Mouse (Mus musculus) adrenal gland, postnatal 36 days (tissue): Measurements from ENCODE around the gene Dhx36. TPM values are rescaled to one million over a fixed set of nuclear protein-coding genes. Genes with fewer than 3 reads are reported as not detected.

ENCODE experiments used
- DNase-seq, 2 experiments: peaks; one replicate each; pipeline ENCODE4 v3.0.0; 2021; ENCODE audit warnings: mixed read lengths in 1 of 2
- long read RNA-seq, 2 experiments: library from polyadenylated mRNA; stranded (forward); transcript quantifications; one replicate each; pipeline ENCODE4 v2.0.0; 2021; ENCODE audit warnings: borderline sequencing depth in 2 of 2
- total RNA-seq, 2 experiments: library from RNA; stranded (reverse); gene quantifications; 2 replicates each; pipeline ENCODE4 v1.2.3; 2021

Gene Dhx36
- 10 to 100 TPM; 35.7 to 36.1 TPM for total RNA-seq
- long read RNA-seq, experiment 1, full-length matches to known transcripts, result 22 of 63 reads
- long read RNA-seq, experiment 1, partial matches to known transcripts, result 39 of 63 reads
- long read RNA-seq, experiment 1, other reads (novel, unspliced or antisense), result 2 of 63 reads
- long read RNA-seq, experiment 2, full-length matches to known transcripts, result 4 of 5 reads
- long read RNA-seq, experiment 2, partial matches to known transcripts, result 1 of 5 reads
- long read RNA-seq, experiment 2, other reads (novel, unspliced or antisense), result 0 of 5 reads

- DNase-seq, result peak; percentile 97 to 98
Measured at GRCm38 (mm10) chr3:62506488-62507205, at the start of gene Dhx36. TSS of gene Dhx36 (minus strand) at chr3:62507004.

- DNase-seq, result no peak
Measured at GRCm38 (mm10) chr3:62527593-62527992, 20.8 kb upstream of the Dhx36 start.

GRCm38 (mm10) chr3:62527160-62527559, 20.4 kb upstream of the Dhx36 start:
- DNase-seq, result no peak

- DNase-seq, result no peak
Measured at GRCm38 (mm10) chr3:62507206-62507647, 423 bp upstream of the Dhx36 start.

- DNase-seq, result no peak
Measured at GRCm38 (mm10) chr3:62505166-62505900, 1.5 kb downstream of the Dhx36 start.

GRCm38 (mm10) chr3:62499327-62499726, 7.5 kb downstream of the Dhx36 start:
- no peak for DNase-seq

- DNase-seq, result no peak
Measured at GRCm38 (mm10) chr3:62492568-62492967, 14.2 kb downstream of the Dhx36 start.

GRCm38 (mm10) chr3:62484340-62484739, 22.5 kb downstream of the Dhx36 start:
- DNase-seq, result no peak

GRCm38 (mm10) chr3:62470179-62470578, 36.6 kb downstream of the Dhx36 start:
- DNase-seq, result no peak

GRCm38 (mm10) chr3:62464276-62464675, 42.5 kb downstream of the Dhx36 start:
- DNase-seq, result no peak

GRCm38 (mm10) chr3:62459483-62459882, 47.3 kb downstream of the Dhx36 start:
- DNase-seq, result no peak

GRCm38 (mm10) chr3:62458284-62459013, 48.4 kb downstream of the Dhx36 start:
- DNase-seq, result peak; percentile 60 to 76

GRCm38 (mm10) chr3:62455854-62456253, 51.0 kb downstream of the Dhx36 start:
- no peak for DNase-seq

- no peak for DNase-seq
Measured at GRCm38 (mm10) chr3:62454096-62454495, 52.7 kb downstream of the Dhx36 start.

GRCm38 (mm10) chr3:62452961-62453360, 53.8 kb downstream of the Dhx36 start:
- no peak for DNase-seq

GRCm38 (mm10) chr3:62449871-62450496, 56.8 kb downstream of the Dhx36 start:
- no peak for DNase-seq

GRCm38 (mm10) chr3:62447151-62447550, 59.7 kb downstream of the Dhx36 start:
- no peak for DNase-seq

- DNase-seq, result no peak
Measured at GRCm38 (mm10) chr3:62446271-62446670, 60.5 kb downstream of the Dhx36 start.

- no peak for DNase-seq
Measured at GRCm38 (mm10) chr3:62443582-62444194, 63.1 kb downstream of the Dhx36 start.

GRCm38 (mm10) chr3:62440431-62440969, 66.3 kb downstream of the Dhx36 start:
- no peak for DNase-seq

GRCm38 (mm10) chr3:62435923-62436322, 70.9 kb downstream of the Dhx36 start:
- no peak for DNase-seq
